Mouse (Mus musculus) A20 (cell line): ENCODE measurements around the gene Olfr1023.

Experiments
- DNase-seq: peaks from one replicate; pipeline ENCODE4 v3.0.0-alpha.2; 2011; ENCODE audit warnings: low read depth, low spot score

Gene Olfr1023

GRCm38 (mm10) chr2:85885340-85885739 is at the start of gene Olfr1023:
Gene Olfr1023 (plus strand): TSS chr2:85885640.
- no peak for DNase-seq

DNA sequence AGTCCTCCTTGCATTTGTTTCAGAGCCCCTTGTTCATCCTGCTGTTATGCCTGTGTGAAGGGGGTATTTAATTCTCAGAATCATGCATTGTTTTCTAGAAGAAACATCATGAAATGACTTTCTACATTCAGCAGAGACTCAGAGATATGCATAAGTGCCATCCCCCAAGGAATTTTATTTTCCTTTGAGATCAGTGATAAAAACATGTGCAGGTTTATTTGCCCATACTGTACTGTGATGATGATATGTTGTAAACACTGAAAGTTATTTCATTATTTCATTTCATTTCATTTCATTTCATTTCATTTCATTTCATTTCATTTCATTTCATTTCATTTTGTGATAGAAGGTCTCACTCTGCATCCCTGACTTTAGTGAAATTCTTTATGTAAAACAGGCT is 40.1 kb upstream of the Olfr1023 start, which contains the start of gene Olfr1019:
TSS of gene Olfr1019 (minus strand) at position 101 of the 400 bp plus-strand sequence.
- no peak for DNase-seq

DNA sequence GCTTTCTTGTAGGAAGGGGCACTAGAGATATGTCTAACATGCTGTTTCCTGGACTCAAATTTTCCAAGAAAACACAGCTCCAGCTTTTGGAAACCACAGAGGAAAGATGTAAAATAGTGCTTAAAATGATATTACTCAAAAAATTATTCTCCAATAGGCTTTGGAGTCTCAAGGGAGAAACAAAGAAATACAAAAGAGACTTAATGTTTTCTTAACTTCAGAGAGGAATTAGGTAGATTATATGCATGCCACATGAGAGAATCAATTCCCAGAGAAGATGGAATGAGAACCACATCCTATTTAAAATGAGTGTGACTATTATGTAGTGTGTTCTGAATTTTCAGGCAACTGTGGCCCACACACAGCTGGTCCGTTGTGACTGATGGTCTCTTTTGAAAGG is 38.7 kb upstream of the Olfr1023 start, which contains the start of gene Olfr1020:
TSS of gene Olfr1020 (plus strand) at position 301 of the 400 bp plus-strand sequence.
- no peak for DNase-seq

DNA sequence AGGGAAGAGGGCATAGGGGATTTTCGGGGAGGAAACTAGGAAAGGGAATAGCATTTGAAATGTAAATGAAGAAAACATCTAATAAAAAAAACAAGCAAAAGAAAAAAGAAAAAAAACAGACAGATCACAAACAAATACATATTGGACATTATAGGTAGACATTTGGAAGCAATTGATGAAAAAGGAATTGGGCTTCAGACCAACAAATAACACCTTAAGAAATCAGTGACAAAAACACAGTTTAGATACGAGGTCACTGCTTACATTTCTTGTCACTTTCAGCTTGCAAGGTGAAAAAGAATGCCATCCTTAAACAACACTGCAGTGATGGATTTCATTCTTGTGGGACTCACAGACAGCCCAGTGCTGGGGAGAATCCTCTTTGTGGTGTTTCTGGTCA is 17.1 kb upstream of the Olfr1023 start, which contains the start of gene Olfr1022:
TSS of gene Olfr1022 (plus strand) at position 301 of the 400 bp plus-strand sequence.
- DNase-seq: no peak

DNA sequence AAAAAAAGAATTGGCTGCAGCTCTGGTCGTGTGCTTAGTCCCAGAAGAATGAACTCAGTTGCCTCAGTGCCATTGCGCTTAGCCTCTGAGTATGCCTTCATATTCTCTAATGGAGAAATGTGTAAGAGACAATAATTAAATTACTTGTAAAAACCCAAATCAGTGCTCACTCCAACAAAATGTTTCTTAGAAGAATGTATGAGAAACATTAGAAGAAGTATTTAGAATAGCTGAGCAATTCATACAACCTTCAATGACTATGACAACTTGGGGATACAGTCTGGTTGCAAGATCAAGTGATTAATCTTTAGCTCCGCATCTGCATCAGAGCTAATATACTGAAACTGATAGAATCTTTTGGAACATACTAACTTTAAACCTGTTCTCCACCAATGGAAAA is 19.5 kb downstream of the Olfr1023 start, which contains the start of gene Olfr1024:
TSS of gene Olfr1024 (minus strand) at position 101 of the 400 bp plus-strand sequence.
- no peak for DNase-seq

DNA sequence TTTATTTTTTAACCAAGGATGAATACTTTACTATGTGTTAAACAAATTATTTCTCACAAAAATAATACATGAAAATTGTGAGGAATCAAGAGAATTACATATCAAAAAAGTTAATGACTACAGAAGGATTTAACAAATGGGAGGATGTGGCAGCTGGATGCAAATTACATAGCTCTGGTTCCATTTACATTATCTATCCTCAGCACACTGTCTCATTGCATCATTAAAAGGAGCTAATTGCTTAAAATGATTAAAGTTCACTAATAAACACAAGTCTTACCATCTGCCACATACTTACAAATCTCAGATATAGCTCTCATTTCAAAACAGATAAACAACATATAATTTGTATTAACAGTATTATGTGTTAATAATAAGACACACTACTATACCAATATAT is 27.8 kb downstream of the Olfr1023 start:
- no peak for DNase-seq

GRCm38 (mm10) chr2:85914893-85915292 is 29.5 kb downstream of the Olfr1023 start, which contains the start of gene Olfr1025-ps1:
Gene Olfr1025-ps1 (plus strand): TSS chr2:85915193.
- DNase-seq: no peak

DNA sequence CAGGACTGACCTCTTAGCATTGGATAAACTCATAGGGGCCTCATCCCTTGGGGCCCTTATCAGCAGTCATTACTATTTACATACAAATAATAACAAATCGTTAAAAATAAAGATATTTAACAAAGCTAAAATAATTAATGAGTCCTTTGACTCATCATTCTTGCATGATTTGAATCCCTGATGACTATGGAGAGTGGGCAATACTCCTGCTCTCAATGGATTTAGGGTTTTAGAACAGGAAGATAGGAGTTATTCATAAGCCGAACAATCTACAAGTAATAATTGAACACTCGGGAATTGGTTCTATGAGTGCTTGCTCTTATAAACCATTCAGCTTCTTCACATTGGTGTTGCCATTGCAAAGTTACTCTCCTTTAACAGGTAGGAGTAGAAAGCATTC is 35.8 kb downstream of the Olfr1023 start, which contains the start of gene Olfr1026:
TSS of gene Olfr1026 (plus strand) at position 301 of the 400 bp plus-strand sequence.
- no peak for DNase-seq
